Mouse (Mus musculus) neutrophil, adult 5-6 weeks (primary cell): ENCODE results near the gene Igfbp2. TPM values are rescaled to one million over a fixed set of nuclear protein-coding genes. Genes with fewer than 3 reads are reported as not detected.

Source experiments
- ATAC-seq: fragments of 151-379, 151-347 bp; 2 replicates; pipeline ENCODE4 v1.8.0; 2017; ENCODE audit warnings: mild to moderate bottlenecking, moderate TSS enrichment; ENCODE audit not compliant: insufficient number of reproducible peaks, poor library complexity, low FRiP score, severe bottlenecking; ENCODE audit errors: extremely low read depth
- total RNA-seq: library from RNA; stranded (forward); fragments of 200-1000 nt; gene quantifications from 2 replicates; pipeline ENCODE4 v1.2.3, GENCODE M21; 2017

The Igfbp2 gene
- total RNA-seq, 1 experiment from 2014 or later = not detected

- no peak for ATAC-seq
Measured at GRCm38 (mm10) chr1:72844675-72845074, 20.4 kb downstream of the Igfbp2 start.

GRCm38 (mm10) chr1:72847849-72848380 is 23.6 kb downstream of the Igfbp2 start:
- no peak for ATAC-seq

GRCm38 (mm10) chr1:72849037-72849436 is 24.7 kb downstream of the Igfbp2 start:
- no peak for ATAC-seq

GRCm38 (mm10) chr1:72853759-72854158 is 29.5 kb downstream of the Igfbp2 start:
- ATAC-seq = no peak

- ATAC-seq = no peak
Measured at GRCm38 (mm10) chr1:72854337-72855237, 30.3 kb downstream of the Igfbp2 start.

GRCm38 (mm10) chr1:72855729-72856128 is 31.4 kb downstream of the Igfbp2 start:
- ATAC-seq = no peak

GRCm38 (mm10) chr1:72856209-72856909 is 32.1 kb downstream of the Igfbp2 start:
- ATAC-seq = no peak

- no peak for ATAC-seq
Measured at GRCm38 (mm10) chr1:72857142-72857541, 32.8 kb downstream of the Igfbp2 start.

GRCm38 (mm10) chr1:72857631-72858030 is 33.3 kb downstream of the Igfbp2 start:
- ATAC-seq = no peak

GRCm38 (mm10) chr1:72858286-72858685 is 34.0 kb downstream of the Igfbp2 start:
- ATAC-seq = no peak

GRCm38 (mm10) chr1:72858874-72859273 is 34.6 kb downstream of the Igfbp2 start:
- ATAC-seq = no peak

GRCm38 (mm10) chr1:72859963-72860362 is 35.7 kb downstream of the Igfbp2 start:
- ATAC-seq = no peak

GRCm38 (mm10) chr1:72860502-72860901 is 36.2 kb downstream of the Igfbp2 start:
- ATAC-seq = no peak

GRCm38 (mm10) chr1:72861702-72862101 is 37.4 kb downstream of the Igfbp2 start:
- ATAC-seq = no peak

GRCm38 (mm10) chr1:72862248-72862647 is 37.9 kb downstream of the Igfbp2 start:
- no peak for ATAC-seq

- ATAC-seq = no peak
Measured at GRCm38 (mm10) chr1:72863692-72864091, 39.4 kb downstream of the Igfbp2 start.

- ATAC-seq = no peak
Measured at GRCm38 (mm10) chr1:72864272-72864671, 40.0 kb downstream of the Igfbp2 start.

GRCm38 (mm10) chr1:72865900-72866299 is 41.6 kb downstream of the Igfbp2 start:
- no peak for ATAC-seq

- ATAC-seq = no peak
Measured at GRCm38 (mm10) chr1:72866417-72866816, 42.1 kb downstream of the Igfbp2 start.

GRCm38 (mm10) chr1:72867346-72867745 is 43.0 kb downstream of the Igfbp2 start:
- no peak for ATAC-seq
